Mouse (Mus musculus) mouse trophoblast stem cell (cell line): Measurements from ENCODE around the gene Pip5k1a.
"Not testable (repeated sequence)": the region's sequence is repeated elsewhere in the genome, so short reads cannot be mapped to it uniquely, and the experiment has no call there.

Experiments used
- in situ Hi-C, 2 experiments: fragments of 300-500 bp; cut with MseI, MboI; formaldehyde crosslinking; loops; 2 replicates in 1 of 2; 3 replicates in 1 of 2; pipeline ENCODE4 v1.15.1; 2025

The Pip5k1a gene

DNA sequence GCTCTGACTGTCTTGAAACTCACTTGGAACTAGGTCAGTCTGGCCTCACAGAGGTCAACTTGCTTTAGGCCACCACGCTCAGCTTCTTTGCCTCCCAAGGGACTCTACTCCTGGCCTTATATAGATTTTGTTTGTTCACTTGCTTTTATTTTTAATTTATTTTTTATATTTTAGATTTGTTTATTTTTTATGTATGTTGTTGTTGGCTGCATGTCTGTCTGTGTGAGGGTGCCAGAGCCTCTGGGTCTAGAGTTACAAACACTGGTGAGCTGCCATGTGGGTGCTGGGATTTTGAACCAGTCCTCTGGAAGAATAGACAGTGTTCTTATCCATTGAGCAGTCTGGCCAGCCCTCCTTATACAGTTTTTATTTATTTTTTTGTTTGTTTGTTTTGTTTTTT is 6.0 kb upstream of the Pip5k1a start:
- in situ Hi-C loops: no loop called here

GRCm38 (mm10) chr3:95110911-95111726 is 4.4 kb upstream of the Pip5k1a start, which contains the start of gene Vps72:
Vps72 (plus strand) TSS chr3:95111022.
- in situ Hi-C loops: no loop called here

DNA sequence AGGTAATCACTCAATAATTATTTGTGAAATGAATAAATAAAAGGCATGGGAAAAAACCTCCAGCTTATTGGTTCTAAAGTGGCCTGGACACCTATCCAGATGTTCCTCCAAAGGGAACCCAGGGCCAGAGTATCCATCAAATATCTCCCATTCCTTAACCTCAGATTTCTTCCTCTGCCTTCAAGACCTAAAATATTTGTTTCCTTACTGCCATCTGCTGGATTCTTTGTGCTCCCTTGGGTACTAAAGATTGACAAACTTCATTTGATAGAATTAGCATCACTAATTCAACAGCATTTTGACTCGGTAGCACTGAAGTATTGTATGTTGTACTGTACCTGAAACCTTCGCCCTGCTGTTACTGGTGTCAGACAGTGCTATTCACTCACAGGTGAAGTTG is 1.2 kb upstream of the Pip5k1a start:
- in situ Hi-C loops: no loop called here

GRCm38 (mm10) chr3:95107308-95107707 is 578 bp upstream of the Pip5k1a start:
- in situ Hi-C loops: not testable (repeated sequence)

GRCm38 (mm10) chr3:95105586-95106337 is 968 bp downstream of the Pip5k1a start:
- in situ Hi-C loops: no loop called here

GRCm38 (mm10) chr3:95105121-95105520 is 1.6 kb downstream of the Pip5k1a start:
- in situ Hi-C loops: no loop called here

- in situ Hi-C loops: no loop called here
Measured at GRCm38 (mm10) chr3:95100854-95101253, 5.9 kb downstream of the Pip5k1a start.

- in situ Hi-C loops: no loop called here
Measured at GRCm38 (mm10) chr3:95088071-95088470, 18.7 kb downstream of the Pip5k1a start.

GRCm38 (mm10) chr3:95071606-95072005 is 35.1 kb downstream of the Pip5k1a start:
- in situ Hi-C loops: no loop called here

- in situ Hi-C loops: no loop called here
Measured at GRCm38 (mm10) chr3:95066570-95066969, 40.2 kb downstream of the Pip5k1a start.

GRCm38 (mm10) chr3:95066095-95066494 is 40.6 kb downstream of the Pip5k1a start:
- in situ Hi-C loops: no loop called here

- in situ Hi-C loops: no loop called here
Measured at GRCm38 (mm10) chr3:95065553-95065952, 41.2 kb downstream of the Pip5k1a start.

DNA sequence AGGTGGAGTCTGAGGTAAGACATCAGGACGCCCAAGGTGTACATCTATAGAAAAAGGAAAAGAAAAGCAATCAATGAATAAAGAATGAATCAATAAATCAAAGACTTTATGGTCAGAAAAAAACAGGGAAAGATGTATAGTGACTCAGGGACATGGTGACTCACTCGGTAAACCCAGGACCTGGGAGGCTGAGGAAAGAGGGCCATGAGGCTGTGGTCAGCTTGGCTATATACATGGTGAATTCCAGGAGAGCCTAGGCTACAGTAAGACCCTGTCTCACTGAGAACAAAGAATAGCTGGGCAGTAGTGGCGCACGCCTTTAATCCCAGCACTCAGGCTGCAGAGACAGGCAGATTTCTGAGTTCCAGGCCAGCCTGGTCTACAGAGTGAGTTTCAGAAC is 43.0 kb downstream of the Pip5k1a start:
- in situ Hi-C loops: no loop called here

- in situ Hi-C loops: no loop called here
Measured at GRCm38 (mm10) chr3:95058078-95058477, 48.7 kb downstream of the Pip5k1a start.

GRCm38 (mm10) chr3:95056275-95056674 is 50.5 kb downstream of the Pip5k1a start:
- in situ Hi-C loops: no loop called here

GRCm38 (mm10) chr3:95054481-95055260 is 52.1 kb downstream of the Pip5k1a start:
- in situ Hi-C loops: no loop called here

- in situ Hi-C loops: no loop called here
Measured at GRCm38 (mm10) chr3:95053701-95054100, 53.0 kb downstream of the Pip5k1a start.

- in situ Hi-C loops: no loop called here
Measured at GRCm38 (mm10) chr3:95052959-95053358, 53.8 kb downstream of the Pip5k1a start.

GRCm38 (mm10) chr3:95047914-95048313 is 58.8 kb downstream of the Pip5k1a start:
- in situ Hi-C loops: no loop called here

DNA sequence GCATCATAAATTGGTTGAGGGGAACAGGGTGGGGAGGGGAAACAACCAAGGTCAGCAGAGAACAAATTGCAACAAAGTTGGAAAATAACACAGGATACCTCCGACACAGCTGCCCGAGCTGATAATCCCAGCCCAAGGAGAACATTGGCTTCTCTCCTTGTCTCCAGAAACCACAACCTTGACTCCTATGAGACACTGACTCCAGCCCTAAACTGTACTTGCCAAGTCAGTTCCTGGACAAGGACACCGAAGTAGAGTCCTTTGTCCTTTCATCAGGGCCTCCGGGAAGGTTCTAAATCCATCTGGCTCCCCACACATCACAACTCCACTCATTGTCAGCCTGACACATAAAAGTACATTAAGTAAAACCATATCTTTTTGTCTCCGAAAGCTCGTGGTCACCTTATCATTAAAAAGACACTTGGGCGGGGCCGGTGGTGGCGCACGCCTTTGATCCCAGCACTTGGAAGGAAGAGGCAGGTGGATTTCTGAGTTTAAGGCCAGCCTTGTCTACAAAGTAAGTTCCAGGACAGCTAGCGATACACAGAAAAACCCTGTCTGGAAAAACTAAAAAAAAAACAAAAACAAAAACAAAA is 60.2 kb downstream of the Pip5k1a start:
- in situ Hi-C loops: no loop called here

- in situ Hi-C loops: no loop called here
Measured at GRCm38 (mm10) chr3:95043251-95043650, 63.5 kb downstream of the Pip5k1a start.

GRCm38 (mm10) chr3:95042838-95043229 is 63.9 kb downstream of the Pip5k1a start:
- in situ Hi-C loops: no loop called here
